Mouse (Mus musculus) left cerebral cortex, postnatal 10 days (tissue): ENCODE data around the gene Spice1. TPM values are rescaled to one million over a fixed set of nuclear protein-coding genes. Genes with fewer than 3 reads are reported as not detected.
A peak's percentile ranks its signal among the peaks of the same experiment; 100 is the strongest.

Experiments
- DNase-seq, 2 experiments: peaks; one replicate each; pipeline ENCODE4 v3.0.0; 2021 to 2022; ENCODE audit warnings: low spot score in 2 of 2, mixed read lengths in 1 of 2; ENCODE audit errors: extremely low spot score in 1 of 2
- intact Hi-C: fragments of 180-260 bp; cut with DNase I; formaldehyde crosslinking; loops from one replicate; pipeline ENCODE4 v1.15.1; 2025
- total RNA-seq, 2 experiments: library from RNA; stranded (reverse); gene quantifications; 2 replicates each; pipeline ENCODE4 v1.2.3; 2021

Spice1 gene
- 10 to 100 TPM; 12.6 to 12.9 TPM for total RNA-seq

DNA sequence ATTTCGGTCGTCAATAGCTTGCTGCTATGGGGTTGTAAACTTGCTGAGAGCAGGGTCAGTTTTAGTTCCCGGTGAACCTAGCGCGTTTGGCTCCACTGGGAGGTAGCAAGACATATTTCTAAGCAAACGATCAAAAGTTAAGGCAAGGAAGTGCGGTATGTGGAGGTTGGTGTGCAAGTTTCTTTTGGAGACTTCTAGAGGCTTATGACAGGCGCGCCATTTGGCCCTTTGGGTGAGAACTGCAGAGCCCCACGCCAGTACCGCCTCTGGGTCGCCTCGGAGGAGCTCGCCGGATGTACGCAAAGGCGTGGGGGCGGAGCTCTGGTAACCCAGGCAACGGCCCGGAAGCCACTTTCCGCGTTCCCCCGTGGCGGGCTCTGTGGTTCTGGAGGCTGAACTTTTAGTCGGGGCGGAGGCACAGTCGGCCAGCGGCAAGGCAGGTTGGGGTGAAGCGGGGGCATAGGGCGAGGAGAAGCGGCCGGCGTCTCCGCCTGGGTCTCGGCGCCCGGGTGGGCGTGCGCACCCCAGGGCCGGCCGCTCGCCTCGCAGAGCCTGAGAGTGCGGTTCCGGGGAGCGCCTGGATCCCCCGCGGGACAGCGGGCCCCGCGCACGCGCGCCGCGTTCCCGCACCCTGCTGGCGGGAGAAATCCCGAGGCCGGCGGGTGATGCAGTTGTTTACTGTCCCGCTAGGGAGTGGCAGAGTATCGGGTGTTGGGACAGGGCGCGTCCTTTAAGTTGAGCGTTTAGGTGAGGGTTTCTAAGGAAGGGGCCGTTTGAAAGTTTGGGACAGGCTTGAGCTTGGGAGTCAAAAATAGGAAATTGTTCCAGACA, at the start of gene Spice1:
Spice1 (plus strand) TSS at position 51 of the 831 bp plus-strand sequence.
- DNase-seq = peak; percentile 90 to 97
- intact Hi-C loops = no loop called here

DNA sequence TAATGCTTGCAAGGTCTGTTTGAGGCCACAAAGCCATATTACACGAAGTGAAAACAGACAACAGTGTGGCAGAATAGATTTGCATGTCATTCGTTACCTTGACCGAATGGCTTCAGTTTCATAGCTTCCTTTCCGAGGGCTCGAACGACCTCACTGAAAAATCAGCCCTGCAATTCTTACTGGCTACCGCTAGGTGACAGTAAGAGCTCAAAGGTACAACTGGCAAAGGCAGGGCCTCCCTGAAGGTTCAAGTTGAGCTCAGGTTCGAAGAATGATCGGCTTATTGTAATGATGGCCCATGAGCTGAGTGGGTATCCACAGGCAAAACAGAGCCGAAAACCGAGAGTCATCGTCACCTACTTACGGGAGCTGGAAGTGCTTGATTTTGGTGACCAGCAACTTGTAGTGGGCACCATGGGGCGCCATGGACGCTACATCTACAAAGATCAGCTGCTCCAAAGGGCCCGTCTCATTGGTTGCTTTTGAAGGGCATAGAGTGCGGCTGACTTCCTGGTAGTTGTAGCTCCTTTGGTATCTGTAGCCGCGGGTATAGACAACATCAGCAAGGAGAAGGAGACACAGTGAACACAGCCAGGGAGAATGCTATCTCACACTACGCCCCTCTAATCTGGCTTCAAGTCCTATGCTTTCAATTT, 47.4 kb upstream of the Spice1 start:
- intact Hi-C loops = no loop called here
- no peak for DNase-seq

DNA sequence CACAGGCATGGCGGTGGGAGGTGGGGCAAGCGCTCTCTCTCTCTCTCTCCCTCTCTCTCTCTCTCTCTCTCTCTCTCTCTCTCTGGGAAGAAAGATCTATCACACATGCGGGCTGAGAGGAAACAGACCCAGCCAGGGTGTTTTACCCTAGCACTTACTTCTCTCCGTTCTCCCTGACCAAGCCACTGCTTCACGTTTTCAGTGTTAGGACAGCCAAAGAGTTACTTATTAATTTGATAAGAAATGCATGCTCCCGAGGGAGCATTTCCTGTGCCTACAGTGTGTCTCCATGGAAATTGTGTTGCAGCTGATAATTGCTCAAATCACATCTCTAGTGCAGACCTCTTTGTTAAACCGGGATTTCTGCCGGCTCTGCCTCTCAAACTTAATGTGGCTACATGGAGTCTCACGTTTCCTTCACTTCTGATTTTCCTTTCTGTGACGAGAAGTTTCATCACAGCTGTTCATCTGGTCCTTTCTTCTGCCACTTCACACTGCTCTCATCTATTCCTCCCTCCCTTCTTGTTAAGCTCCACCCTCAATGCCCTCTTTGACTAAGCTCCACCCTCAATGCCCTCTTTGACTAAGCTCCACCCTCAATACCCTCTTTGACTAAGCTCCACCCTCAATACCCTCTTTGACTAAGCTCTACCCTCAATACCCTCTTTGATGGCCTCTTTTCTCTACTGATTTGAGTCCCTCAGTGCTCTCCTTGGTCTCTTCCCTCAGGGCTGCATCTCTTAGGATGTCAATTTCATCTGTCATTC, 44.6 kb upstream of the Spice1 start:
- no peak for DNase-seq
- intact Hi-C loops = no loop called here

DNA sequence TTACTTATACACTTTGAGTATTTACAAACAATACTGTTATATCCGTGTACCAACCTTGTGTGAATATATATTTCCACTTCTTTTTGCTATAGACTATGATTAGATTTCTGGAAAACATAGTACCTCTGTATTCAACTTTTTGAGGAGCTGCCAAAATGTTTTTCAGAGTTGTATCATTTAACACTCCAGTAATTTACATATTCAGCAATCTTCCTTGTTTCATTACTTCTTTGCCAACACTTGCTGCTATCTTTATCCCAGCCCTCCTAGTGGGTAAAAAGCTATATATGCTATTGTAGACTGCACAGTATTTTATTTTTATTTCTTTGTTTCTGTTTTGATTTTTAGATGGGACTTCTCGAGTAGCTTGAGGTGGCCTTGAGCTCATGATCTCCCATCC, 43.1 kb upstream of the Spice1 start:
- no peak for DNase-seq
- intact Hi-C loops = no loop called here

DNA sequence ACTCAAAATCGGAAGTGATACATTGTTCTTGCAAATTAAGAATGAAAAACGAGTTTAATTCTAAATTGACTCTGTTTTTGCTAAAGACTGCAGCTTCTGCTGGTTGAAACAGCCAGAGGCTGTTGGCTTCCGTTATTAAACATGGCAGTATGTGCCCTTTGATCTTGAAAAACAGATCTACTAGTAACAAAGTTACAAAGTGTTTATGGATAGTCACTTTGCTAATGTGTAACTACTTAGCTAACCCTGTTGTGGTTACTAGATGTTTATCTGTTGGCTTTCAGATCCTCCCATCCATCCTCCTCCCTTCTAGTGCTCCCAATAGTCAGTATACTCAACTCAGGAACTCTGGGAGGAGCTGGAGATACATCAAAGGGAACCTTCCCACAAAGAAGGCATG, 41.3 kb upstream of the Spice1 start:
- intact Hi-C loops = no loop called here
- no peak for DNase-seq

DNA sequence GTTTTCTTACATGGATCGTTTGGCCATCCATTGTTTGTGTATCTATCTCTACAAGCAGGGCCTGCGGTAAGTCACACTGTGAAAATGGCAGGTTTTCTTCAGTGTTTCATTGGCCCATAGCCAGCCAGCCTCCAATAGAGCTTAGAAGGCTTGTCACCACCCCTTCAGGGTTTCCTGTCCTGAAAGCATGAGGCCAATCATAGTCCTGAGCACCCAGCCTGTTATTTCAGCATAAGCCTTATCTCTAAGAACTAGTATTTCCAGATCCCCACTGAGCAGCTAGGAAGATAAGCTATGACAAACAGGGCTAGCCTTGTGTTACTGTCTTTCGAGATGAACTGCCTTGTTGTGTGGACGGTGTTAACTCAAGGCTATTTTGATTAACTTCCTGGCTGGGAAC, 33.5 kb upstream of the Spice1 start:
- no peak for DNase-seq
- intact Hi-C loops = no loop called here

DNA sequence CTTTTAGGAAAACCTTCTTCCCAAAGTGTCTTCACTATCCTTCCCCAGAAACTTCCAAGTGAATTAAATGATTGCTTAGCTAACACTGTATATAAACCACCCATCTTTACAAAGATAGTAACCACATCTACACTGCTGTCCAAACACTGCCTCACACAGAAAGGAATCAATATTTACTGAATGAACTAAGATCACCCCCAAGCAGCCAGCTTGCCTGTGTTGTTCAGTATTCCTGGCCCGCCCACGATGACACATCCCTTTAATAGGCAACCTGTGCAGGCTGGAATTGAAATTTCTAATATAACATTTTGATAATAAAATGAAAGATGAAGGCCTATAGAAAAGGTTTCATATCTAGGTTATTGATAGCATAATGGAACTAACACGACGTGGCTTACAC, 30.6 kb upstream of the Spice1 start:
- intact Hi-C loops = no loop called here
- DNase-seq = no peak

DNA sequence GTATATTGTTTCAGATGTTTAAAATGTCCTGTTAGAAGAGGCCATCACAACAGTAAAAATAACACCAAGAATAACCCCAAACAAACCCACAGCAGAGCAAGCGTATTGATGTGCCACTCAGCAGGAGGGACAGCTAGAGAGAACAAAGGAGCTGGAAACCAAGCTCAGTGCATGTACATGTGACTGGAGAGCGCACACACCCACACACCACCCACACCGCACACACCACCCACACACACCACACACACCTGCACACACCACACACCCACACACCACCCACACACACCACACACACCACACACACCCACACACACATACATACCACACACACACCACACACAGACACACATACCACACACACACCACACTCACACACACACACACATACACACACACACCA, 26.7 kb upstream of the Spice1 start:
- intact Hi-C loops = no loop called here
- peak in 1 of 2 experiments; percentile 34 for DNase-seq

DNA sequence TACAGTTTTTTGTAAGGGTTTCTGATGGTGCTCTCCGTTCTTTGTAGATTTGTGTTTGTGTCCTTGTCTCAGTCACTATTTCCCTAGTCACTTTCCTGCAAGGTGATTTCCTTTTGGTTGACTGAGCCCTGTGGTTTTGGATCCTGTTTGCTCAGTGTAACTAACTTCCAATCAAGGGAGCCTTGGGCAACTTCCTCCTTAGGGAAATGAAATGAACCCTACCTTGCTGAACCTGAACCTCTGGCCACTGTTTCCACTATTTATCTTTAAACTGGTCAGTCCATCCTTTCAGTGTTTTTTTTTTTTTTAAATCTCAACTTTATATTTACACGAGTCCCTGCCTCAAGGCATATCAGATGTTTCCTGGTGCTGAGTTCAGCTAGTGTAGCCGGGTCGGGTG, 18.3 kb upstream of the Spice1 start:
- DNase-seq = no peak
- intact Hi-C loops = no loop called here

DNA sequence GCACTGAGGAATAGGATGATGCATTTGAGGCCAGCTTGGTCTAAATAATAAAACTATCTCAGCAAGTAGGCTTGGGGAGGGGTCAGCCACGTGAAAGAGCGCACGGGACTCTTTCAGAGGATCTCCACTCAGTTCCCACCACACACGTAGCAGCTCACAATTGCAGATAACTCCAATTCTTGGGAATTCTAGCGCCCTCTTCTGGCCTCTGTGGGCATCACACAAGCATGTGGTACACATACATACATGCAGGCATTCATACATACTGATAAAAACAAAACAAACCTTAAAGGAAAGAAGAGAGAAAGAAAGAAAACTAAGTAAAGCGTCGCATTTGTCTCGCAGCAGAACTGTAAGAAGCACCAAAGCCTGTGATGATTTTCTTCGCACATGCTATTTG, 16.3 kb upstream of the Spice1 start:
- intact Hi-C loops = no loop called here
- no peak for DNase-seq

DNA sequence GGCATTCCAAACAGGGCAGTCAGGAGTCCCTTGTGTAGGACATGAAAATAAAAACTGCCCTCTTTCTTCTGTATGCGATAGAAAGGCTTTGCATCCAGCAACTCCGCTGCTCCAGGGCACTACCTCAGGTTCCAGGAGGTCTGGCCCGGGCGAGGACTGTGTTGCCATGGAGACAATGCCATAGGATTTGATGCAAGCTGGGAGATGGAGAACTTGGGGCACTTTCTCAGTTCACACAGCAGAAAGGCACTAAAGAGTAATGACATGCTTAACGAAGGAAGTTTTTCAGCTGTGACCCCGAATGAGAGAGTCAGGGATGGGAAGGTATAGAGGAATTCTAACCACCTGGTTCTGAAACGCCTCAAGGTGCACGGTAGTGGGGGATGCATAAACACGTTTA, 15.8 kb upstream of the Spice1 start:
- intact Hi-C loops = no loop called here
- no peak for DNase-seq

DNA sequence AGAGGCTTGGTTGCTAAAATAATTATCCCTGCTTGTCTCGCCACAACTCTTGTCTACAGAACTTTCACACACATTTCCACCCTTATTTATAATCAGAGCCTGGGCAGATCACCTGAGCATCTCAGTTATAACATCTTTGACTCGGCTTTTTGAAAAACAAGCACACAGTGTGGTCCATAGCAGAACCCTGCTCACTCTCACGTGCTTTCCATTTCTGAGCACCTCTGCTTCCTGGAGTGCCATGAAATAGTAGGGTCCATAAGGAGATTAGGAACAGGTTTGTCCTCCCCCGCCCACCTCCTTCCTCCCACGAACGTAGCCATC, 15.3 kb upstream of the Spice1 start:
- DNase-seq = no peak
- intact Hi-C loops = no loop called here

DNA sequence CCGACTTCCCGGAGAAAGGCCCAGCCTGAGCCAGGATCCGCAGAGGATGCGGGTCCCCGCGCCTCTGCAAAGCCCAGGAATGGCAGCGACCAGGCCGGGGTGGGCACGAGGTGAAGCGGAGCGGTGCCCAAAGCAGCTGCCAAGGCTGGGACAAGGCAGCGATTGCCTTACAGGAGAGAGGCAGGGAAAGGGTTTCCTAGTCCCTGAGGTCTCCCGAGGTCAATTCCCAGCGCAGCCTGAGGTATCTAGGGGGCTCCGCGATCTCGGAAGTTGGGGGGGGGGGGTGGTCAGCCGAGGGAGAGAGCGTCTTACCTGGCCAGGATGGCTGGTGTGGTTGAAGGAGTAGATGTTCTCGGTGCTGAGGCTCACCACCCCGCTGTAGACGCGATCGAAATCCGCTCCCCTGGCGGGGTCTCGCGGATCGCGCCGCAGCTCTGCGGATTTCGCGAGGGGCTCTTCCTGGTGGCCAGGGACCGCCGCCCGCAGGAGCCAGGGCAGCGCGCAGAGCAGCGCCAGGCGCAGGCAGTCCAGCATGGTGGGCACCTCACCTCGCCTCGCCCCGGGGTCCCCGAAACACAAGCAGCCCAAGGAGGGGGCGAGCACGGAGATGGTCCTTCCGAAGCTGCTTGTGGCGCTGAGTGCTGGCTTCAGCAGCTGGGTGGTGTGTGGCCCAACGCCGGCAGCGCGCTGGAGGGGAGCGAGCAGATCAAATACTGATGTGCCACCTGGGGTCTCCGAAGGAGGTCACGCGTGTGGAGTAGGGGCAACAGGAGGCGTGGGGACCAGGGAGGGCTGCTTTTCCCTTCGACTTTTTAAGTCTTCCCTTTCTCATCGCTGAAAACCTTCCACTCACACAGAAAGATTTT, 14.7 kb upstream of the Spice1 start:
- intact Hi-C loops = no loop called here

DNA sequence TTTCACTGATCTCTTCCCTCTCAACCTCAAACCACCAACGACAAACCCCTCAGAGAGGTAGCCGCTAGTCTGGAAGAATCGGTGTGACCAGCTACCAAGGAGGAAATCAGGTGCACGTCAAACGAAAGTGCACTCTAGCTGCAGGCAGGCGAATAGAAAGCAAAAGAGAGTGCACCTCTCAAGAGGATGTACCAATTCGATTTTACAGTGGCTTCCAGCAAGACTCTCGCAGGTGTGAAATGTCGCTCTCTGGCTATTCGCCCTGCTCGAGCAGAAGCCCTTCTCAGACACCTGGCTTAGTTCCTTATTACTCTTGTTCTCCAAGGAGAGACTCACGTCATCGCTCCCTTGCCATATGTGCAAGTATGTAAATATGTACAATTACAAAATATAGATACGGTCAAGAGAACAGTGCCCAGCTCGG, 14.0 kb upstream of the Spice1 start, which contains the start of gene Sidt1:
Sidt1 (minus strand) TSS at position 336 of the 424 bp plus-strand sequence.
- DNase-seq = no peak

More for the DNA sequence above, 14.7 kb upstream of the Spice1 start:
- peak in 1 of 2 experiments; percentile 59 for DNase-seq

DNA sequence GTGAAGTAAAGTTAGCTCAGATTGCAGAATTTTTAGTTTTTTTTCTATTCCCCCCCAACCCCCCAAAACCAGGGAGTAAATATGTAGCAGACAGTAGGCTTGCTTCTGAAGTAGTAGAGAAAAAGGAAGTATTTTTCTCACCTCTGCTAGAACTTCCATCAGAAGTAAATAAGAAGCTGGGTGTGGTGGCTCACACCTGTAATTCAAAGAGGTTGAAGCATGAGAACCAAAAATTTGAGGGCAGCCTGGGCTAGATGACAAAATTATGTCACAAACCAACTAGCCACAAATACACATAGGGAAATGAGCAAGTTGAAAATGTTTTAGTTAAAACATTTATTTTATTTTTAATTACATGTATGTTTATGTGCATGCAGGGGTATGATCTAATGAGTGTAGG, 9.4 kb upstream of the Spice1 start:
- intact Hi-C loops = no loop called here
- no peak for DNase-seq

More for the DNA sequence above, 14.0 kb upstream of the Spice1 start, which contains the start of gene Sidt1:
- intact Hi-C loops = no loop called here

DNA sequence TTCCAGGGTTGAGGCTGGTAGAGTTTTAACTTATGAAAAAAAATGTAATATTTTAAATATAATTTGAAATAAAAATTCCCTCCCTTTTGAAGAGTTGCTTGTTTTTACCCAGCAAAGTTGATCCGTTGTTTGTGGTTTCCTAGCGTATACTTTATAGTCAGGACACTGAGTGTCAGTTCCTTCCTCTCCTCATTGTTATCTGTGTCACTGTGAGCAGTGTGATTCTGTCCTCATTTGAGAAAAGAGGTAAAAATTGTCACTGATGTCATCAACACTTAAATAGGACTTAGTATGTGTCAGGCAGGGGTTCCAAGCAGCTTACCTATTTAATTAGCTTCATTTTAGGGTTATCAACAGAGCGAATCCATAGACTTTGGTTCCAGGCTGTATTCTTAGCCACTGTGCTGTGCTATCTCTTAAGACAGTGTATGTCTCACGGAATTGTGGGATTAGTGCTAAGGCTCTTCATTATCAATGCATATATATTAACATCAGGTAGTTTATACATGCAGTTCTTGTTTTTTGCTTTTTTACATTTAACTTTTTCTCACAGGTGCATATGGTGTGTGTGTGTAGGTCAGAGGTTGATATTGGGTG, 3.0 kb downstream of the Spice1 start:
- intact Hi-C loops = no loop called here

DNA sequence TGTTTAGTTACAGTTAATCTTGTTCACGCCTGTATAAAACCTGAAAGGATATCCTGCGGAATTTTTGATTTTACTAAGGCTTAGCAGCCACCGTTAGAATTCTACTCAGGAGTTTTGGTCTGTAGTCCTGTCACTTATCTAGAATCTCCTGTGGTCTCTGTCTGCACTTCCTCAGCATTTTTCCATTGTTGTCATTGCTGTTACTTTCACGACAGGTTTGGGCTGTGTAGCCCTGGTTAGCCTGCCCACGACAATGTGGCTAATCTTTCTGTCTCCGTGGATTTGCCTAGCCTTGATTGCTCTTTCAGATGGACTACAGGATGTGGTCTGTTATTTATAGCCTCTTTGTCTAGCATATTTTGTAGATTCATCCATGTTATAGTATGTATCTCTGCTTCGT, 9.4 kb downstream of the Spice1 start:
- no peak for DNase-seq
- intact Hi-C loops = no loop called here

More for the DNA sequence above, 3.0 kb downstream of the Spice1 start:
- no peak for DNase-seq

DNA sequence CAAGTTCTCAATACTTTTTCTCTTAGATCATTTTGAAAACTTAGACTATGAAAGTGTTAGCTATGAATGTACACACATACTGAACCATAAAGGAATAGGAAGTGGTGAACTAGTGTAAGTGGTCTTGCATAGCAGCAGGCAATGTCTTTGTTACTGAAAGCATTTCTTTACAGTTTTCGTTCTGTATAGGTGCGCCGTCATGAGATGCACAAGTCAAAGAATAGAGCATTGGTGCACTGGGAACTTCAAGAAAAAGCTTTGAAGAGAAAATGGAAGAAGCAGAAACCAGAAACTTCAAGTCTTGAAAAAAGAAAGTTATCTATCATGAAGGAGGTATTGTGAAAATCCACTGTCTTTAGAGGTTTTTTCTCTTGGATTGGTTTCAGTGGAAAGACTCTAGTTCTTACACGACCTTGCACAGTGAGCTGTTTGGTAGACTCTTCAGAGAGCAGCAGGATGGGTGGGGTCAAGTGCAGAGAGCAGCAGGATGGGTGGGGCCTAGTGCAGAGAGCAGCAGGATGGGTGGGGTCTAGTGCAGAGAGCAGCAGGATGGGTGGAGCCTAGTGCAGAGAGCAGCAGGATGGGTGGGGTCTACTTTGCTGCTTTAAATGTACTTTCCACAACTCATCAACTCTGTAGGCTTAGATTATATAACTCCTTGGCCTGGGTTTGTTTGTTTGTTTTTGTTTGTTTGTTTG, 10.8 kb downstream of the Spice1 start:
- intact Hi-C loops = no loop called here
- DNase-seq = peak in 1 of 2 experiments; percentile 61
